Mouse (Mus musculus) NIH3T3 (cell line): ENCODE measurements around the gene Fut11.

Source experiments
- DNase-seq: peaks from one replicate; pipeline ENCODE4 v3.0.0-alpha.2; 2012; ENCODE audit warnings: low read depth

Gene Fut11

GRCm38 (mm10) chr14:20718443-20718842, 23.7 kb downstream of the Fut11 start:
- no peak for DNase-seq

DNA sequence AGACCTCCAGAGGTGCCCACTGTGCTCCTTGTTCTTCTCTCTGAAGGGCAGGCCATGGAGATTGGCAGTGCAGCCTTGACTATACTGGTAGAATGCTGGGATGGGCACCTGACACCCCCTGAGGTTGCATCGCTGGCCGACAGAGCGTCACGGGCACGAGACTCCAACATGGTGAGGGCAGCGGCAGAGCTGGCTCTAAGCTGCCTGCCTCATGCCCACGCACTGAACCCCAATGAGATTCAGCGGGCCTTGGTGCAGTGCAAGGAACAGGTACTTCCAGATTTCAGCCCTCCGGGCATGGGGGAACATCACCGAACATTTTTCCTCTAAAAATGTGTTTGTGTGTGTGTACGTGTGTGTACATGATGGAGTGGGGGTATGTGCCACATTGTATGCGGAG, 25.0 kb downstream of the Fut11 start:
- DNase-seq, result no peak

GRCm38 (mm10) chr14:20721371-20721770, 26.6 kb downstream of the Fut11 start:
- no peak for DNase-seq

DNA sequence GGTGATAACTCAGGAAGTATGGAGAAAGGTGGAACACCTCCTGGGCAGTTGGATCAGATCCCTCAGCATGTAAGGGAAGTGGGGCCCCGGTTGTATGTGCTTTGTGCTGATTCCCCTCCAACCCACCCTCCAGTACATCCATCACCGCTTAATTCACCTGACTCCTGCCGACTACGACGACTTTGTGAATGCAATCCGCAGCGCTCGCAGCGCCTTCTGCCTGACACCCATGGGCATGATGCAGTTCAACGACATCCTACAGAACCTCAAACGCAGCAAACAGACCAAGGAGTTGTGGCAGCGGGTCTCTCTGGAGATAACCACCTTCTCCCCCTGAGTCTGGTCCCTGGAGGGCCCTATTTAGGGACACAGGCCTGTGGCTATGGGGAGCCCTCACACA, 28.2 kb downstream of the Fut11 start:
- DNase-seq, result no peak

- peak; percentile 83 for DNase-seq
These were observed 29.3 kb downstream of the Fut11 start for GRCm38 (mm10) chr14:20724043-20724442.

DNA sequence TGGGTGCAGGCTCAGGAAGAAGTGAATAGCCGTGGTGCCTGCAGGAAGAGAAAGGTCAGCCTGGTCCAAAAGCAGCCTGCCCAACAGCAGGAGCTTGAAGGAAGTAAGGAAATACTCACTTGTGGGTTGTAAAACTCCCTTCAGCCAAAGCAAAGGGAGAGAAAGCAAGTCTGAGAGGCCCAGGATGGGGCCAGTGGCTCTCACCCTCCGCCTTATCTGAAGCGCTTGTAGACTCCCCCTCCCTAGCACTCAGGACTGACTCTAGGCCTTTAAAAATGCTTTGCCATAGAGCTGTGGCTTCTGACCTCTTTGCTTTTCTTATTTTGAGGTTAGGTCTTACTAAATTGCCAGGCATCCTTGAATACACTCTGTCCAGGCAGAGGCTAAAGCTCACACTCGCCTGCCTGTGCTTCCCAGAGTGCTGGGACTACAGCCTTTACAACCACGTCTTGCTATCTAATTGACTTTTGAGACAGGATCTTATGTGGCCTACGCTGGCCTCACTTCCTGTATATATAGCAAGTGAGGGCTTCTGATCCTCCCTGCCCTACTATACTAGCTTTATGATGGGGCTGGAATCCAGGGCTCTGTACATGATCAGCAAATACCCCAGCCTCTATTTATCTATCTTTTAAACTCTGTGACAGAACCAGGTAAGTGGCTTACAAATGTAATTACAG, 31.0 kb downstream of the Fut11 start:
- DNase-seq, result no peak

GRCm38 (mm10) chr14:20729871-20730270, 35.1 kb downstream of the Fut11 start:
- DNase-seq, result no peak

DNA sequence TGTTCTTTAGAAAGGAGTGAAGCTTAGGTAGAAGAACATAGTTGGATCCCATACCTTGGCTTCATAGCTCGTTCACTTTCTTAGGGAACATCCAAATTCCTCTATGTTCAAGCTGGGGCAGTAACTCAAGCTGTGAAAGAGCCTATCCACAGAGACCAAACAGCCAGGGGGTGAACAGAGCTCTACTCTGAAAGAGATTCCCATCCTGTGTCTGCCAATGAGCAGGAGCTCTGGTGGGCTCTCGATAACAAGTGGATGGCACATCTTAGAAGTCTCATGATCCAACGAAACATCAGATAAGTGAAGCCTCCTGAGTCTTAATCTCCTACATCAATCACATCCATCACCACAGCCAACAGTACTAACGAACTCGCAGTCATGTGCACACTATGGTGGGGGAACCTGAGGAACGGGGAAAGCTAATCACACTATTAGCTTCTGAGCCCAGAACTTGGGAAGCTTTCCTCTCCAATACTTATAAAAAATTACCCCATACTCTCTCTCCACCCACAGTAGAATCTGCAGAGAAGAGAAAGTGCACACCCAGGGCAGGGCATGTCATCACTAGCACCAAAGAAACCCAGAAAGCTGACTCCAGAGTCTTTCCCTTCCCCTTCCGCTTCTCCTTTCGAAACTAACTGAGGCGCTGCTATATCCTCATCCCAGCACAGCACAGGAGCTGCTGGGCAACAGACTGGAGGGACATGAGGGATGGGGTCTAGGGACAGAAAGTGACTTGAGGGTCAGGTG, 36.3 kb downstream of the Fut11 start:
- no peak for DNase-seq

GRCm38 (mm10) chr14:20733041-20733951, 38.5 kb downstream of the Fut11 start:
- peak; percentile 61 for DNase-seq

GRCm38 (mm10) chr14:20733952-20734774, 39.4 kb downstream of the Fut11 start, which contains the start of gene Ndst2:
Gene Ndst2, minus strand, starts transcription at chr14:20734562.
- peak; percentile 94 for DNase-seq

DNA sequence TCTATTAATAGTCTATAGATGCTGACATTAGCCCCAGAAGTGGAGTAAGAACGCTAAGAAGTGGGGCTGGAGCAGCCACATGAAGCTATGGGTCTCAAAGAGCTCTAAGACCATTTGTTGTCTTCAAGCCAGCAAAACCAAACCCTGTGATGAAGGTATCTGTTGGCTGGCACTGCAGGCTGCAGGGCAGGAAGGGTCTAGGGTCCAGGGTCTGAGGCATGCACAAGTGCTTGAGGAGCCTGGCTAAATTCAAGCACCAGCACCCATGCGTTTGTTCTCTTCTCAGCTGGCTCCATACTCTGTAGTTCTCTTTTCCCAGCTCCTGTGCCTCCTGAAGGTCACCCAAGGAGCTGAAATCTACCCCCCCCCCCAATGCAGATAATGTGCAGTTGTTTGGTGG, 40.3 kb downstream of the Fut11 start:
- DNase-seq, result no peak

DNA sequence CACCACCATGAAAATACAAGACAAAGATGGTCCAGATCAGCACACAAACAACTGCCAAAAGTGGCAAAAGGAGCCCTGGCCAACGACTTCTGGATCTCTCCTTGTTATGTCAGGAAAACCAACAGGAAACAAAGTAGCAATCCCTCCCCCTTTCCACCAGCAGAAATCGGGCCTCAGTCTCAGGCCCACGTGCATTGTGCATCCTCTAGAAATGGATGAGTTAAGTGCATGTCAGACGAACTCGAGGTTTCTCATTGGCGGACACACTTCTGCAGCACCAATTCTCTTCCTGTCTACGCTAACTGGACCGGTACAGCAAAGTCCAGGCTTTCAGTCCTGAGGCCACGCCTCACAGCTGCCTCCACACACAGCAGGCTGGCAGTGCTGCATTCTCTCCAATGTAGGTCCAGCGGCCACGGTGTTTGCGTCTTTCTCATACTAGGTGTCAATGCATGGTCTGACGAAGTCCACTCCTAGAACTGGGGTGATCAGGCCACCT, 41.2 kb downstream of the Fut11 start:
- DNase-seq, result no peak

- peak; percentile 55 for DNase-seq
These were observed 42.5 kb downstream of the Fut11 start for GRCm38 (mm10) chr14:20737306-20737705.

DNA sequence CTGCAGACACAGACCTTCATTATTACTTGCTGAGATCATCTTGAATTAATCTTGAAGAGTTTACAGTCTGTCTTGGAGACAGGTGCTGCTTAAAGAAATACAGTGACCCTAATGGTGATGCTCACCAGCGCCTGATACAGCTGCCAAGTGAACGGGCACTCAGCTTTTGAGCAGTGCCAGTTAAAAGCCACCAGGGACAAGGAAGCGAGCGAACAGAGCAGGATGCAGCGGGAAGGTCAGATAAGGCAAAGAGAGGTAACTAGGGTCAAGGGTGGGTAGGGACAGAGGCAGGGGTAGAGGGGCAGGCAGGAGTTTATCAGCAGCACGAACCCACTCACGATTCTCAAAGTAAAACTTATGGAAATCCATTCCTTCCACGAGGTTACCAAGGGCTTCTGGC, 43.7 kb downstream of the Fut11 start:
- DNase-seq, result no peak

- no peak for DNase-seq
These were observed 46.5 kb downstream of the Fut11 start for GRCm38 (mm10) chr14:20741301-20741700.

DNA sequence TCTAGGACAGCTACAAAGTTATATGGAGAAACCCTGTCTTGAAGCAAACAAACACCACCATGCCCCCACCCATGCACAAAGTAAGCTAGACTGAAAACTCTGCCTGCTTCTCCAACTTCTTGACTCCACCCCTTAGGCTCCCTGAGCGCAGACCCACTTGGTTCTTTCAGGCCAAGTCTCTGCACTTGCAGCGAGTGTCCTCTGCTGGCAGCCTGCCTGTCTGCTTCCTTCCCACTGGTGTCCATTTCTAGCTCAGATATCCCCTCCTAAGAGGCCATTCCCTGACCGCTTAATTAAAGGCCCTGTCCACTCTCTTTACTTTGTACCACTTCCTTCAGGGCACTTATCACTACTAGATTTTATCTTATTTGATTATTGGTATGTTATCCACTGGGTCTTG, 48.8 kb downstream of the Fut11 start:
- DNase-seq, result no peak

DNA sequence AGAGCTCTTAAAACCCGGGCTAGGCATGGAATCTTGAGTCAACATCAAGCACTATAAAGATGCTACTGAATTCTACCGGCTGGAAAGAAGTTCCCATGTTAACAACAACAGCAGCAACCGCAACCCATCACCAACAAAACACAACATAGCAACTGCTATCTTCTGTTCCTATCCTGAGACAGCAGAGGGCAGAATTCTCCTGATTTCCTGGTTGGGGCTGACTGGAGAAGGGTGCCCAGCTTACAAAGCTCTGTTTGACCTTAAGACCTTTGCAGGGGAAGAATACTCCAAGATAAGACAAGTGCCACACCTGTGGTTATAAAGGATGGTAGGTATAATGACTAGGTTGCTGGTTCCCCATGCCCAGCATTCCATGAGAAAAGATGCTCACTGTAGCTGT, 52.2 kb downstream of the Fut11 start:
- no peak for DNase-seq

GRCm38 (mm10) chr14:20748388-20748787, 53.6 kb downstream of the Fut11 start:
- no peak for DNase-seq

GRCm38 (mm10) chr14:20749494-20750051, 54.8 kb downstream of the Fut11 start:
- no peak for DNase-seq

- no peak for DNase-seq
These were observed 55.7 kb downstream of the Fut11 start for GRCm38 (mm10) chr14:20750503-20750902.
